Mouse (Mus musculus) kidney, embryonic 14.5 days (tissue): ENCODE data around the gene Trpv2. TPM values are rescaled to one million over a fixed set of nuclear protein-coding genes. Genes with fewer than 3 reads are reported as not detected.

Experiments
- ATAC-seq: fragments of 200-750 bp; cut with Nextera tagmentation; 2 replicates; pipeline ENCODE4 v1.8.0; 2017; ENCODE audit warnings: moderate number of reproducible peaks, mild to moderate bottlenecking, moderate TSS enrichment, moderate library complexity; ENCODE audit not compliant: low FRiP score, low TSS enrichment
- H3K27ac ChIP-seq: fragments of 300-500 bp; sonication (generic); 2 replicates; pipeline ENCODE4 v1.5.1; 2014; ENCODE audit warnings: low read depth, mild to moderate bottlenecking, low read length, moderate library complexity, mixed read lengths
- H3K27me3 ChIP-seq: fragments of 300-500 bp; sonication (generic); 2 replicates; pipeline ENCODE4 v1.6.1; 2014; ENCODE audit warnings: mild to moderate bottlenecking, low read length; ENCODE audit not compliant: control insufficient read depth, insufficient read depth
- H3K36me3 ChIP-seq: fragments of 300-500 bp; sonication (generic); 2 replicates; pipeline ENCODE4 v1.6.1; 2014; ENCODE audit warnings: low read length, mixed read lengths; ENCODE audit not compliant: control insufficient read depth, insufficient read depth
- H3K4me1 ChIP-seq: fragments of 300-500 bp; sonication (generic); 2 replicates; pipeline ENCODE4 v1.6.1; 2014; ENCODE audit warnings: low read length, mixed read lengths; ENCODE audit not compliant: control insufficient read depth, insufficient read depth
- H3K4me2 ChIP-seq: fragments of 300-500 bp; sonication (generic); replicated peaks from 2 replicates; pipeline ENCODE4 v1.6.1; 2014; ENCODE audit warnings: low read depth, mild to moderate bottlenecking, low read length
- H3K4me3 ChIP-seq: fragments of 300-500 bp; sonication (generic); 2 replicates; pipeline ENCODE4 v1.5.1; 2014; ENCODE audit warnings: mild to moderate bottlenecking, low read length
- H3K9ac ChIP-seq: fragments of 300-500 bp; sonication (generic); 2 replicates; pipeline ENCODE4 v1.6.1; 2014; ENCODE audit warnings: low read depth, mild to moderate bottlenecking, low read length, moderate library complexity
- H3K9me3 ChIP-seq: fragments of 300-500 bp; sonication (generic); 2 replicates; pipeline ENCODE4 v1.6.1; 2016; ENCODE audit warnings: low read length; ENCODE audit not compliant: control insufficient read depth
- WGBS: fragments of 180-500 bp; shearing (Covaris S2); extraction: QIAGEN DNeasy Blood & Tissue Kit; methylation state at CpG from one replicate; pipeline ENCODE4 v1.1.7; 2014; 5-methylcytosine and 5-hydroxymethylcytosine counted together
- polyA plus RNA-seq: library from polyadenylated mRNA; unstranded; fragments of >200 nt; fragmentation: Nextera tagmentation; extraction: Ambion mirVana; gene quantifications from 2 replicates; pipeline ENCODE4 v1.2.1, GENCODE M21; 2014

Trpv2 gene
- polyA plus RNA-seq: 1.2 and 1.4 TPM in 2 replicates

DNA sequence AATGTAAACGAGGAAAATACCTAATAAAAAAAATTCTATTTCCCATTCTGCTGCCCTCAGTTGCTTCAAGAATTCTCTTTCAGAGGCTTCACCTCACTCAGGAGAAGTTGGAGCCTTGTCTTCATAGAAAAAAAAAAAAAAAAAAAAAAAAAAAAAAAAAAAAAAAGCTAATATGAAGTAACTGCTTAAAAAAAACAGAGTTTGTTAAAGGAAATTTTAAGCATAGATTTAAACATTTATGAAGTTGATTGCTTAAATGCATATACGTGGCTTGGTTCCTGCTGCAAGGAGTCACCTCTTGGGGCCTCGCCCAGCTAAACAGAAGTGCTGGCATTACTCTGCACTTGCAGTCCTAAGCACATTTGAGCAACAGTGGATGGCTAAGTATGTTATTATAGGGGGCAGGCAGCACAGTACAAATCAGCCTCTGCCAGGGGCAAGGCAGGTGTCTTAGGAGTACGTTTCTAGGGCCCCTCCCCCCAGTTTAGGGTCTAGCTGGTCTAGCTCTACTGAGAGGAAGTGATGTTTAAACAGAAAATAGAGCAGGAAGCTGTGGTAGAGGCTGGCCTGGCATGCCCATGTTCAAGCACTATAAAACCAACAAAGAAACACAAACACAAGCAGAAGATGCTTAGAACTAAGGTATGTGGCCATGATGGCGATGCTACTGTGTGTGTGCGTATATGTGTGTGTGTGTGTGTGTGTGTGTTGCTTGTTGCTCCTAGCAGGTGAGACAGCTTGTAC is at the start of gene Trpv2:
Trpv2 (plus strand) TSS at position 528 of the 744 bp plus-strand sequence.
- Histone ChIP-seq H3K9me3 (no peaks in the 10 kb centered on the region), H3K4me1 (0 out of 2 replicates have a peak, but pooled peaks cover 3% of the 10 kb centered on the region), H3K36me3 (no peaks in the 10 kb centered on the region), H3K4me2 (peak within 1 kb of the TSS; percentile 99), H3K4me3 (peak within 1 kb of the TSS; percentile 55), H3K27me3 (peaks cover 7% of the 10 kb centered on the region; the same call in 1 of the 2 replicates), H3K9ac (peak within 1 kb of the TSS; percentile 50; the same call in 1 of the 2 replicates), H3K27ac (no peak within 1 kb of the TSS)
- 80% methylated on average over 6 of the region's 6 CpGs for WGBS
- ATAC-seq: no peak

DNA sequence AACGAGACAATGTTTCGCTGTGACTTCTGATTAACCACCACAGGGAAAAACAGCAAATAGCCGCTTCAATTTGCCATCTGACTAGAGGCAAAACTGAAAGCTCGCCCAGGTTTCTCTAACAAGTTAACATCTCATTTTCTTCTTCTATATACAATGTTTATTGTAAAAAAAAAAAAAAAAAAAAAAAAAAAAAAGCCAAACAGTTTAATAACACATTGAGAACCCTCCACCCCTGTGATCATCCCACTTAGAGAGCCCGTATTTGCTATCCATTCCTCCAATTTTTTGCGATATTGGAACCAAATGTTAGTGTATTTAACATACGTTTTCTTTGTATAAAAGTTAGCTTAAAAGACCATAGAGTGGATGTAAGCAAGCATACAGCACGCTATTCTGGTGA is 37.2 kb upstream of the Trpv2 start:
- Histone ChIP-seq H3K9me3 (no peaks in the 10 kb centered on the region), H3K4me2 (no peak overlapping the region), H3K27me3 (no peaks in the 10 kb centered on the region), H3K36me3 (peaks cover 3% of the 10 kb centered on the region; the same call in 1 of the 2 replicates), H3K9ac (no peak overlapping the region), H3K4me3 (no peak overlapping the region), H3K4me1 (no peaks in the 10 kb centered on the region), H3K27ac (no peak overlapping the region)
- 87% methylated on average over 8 of the region's 8 CpGs for WGBS
- ATAC-seq: no peak

DNA sequence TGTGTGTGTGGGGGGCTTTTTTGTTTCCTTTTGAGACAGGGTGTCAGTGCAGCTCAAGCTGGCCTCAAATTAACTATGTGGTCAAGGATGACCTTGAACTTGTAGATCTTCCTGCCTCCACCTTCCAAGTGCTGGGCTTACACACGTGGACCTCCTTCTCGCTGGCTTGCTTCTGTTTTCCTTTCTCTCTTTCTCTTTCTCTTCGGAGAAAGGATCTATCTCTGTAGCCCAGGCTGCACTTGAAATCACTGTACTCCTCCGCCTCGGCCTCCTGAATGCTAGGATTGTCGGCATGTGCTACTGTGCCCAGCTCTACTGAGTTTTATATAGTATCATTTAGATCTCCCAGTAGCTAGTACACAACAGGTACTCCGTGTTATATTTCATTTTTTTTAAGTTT is 36.7 kb upstream of the Trpv2 start:
- no peaks in the 10 kb centered on the region for H3K27me3 ChIP-seq
- H3K4me3 ChIP-seq: no peak overlapping the region
- H3K36me3 ChIP-seq: peaks cover 3% of the 10 kb centered on the region; the same call in 1 of the 2 replicates
- H3K9ac ChIP-seq: no peak overlapping the region
- WGBS: 29% methylated on average over 7 of the region's 7 CpGs
- ATAC-seq: no peak
- H3K4me2 ChIP-seq: peak overlapping the region; percentile 88; the same call in 1 of the 2 replicates
- H3K9me3 ChIP-seq: no peaks in the 10 kb centered on the region
- no peak overlapping the region for H3K27ac ChIP-seq
- no peaks in the 10 kb centered on the region for H3K4me1 ChIP-seq

GRCm38 (mm10) chr11:62538321-62539088 is 35.8 kb upstream of the Trpv2 start:
- H3K27ac ChIP-seq: no peak overlapping the region; the same call in 1 of the 2 replicates
- H3K27me3 ChIP-seq: no peaks in the 10 kb centered on the region
- whole genome bisulfite sequencing: 1% methylated on average over 59 of the region's 73 CpGs
- peak overlapping the region; percentile 88 for H3K4me2 ChIP-seq
- H3K4me3 ChIP-seq: peak overlapping the region; percentile 78
- peak overlapping the region; percentile 90 for H3K9ac ChIP-seq
- H3K36me3 ChIP-seq: no peaks in the 10 kb centered on the region
- ATAC-seq: peak; percentile 69
- H3K4me1 ChIP-seq: no peaks in the 10 kb centered on the region
- H3K9me3 ChIP-seq: no peaks in the 10 kb centered on the region

GRCm38 (mm10) chr11:62539089-62539890 is 35.0 kb upstream of the Trpv2 start, which contains the start of gene Cenpv:
Gene Cenpv, minus strand, starts transcription at chr11:62539261.
- 7% methylated on average over 38 of the region's 57 CpGs for WGBS
- H3K9me3 ChIP-seq: no peaks in the 10 kb centered on the region

DNA sequence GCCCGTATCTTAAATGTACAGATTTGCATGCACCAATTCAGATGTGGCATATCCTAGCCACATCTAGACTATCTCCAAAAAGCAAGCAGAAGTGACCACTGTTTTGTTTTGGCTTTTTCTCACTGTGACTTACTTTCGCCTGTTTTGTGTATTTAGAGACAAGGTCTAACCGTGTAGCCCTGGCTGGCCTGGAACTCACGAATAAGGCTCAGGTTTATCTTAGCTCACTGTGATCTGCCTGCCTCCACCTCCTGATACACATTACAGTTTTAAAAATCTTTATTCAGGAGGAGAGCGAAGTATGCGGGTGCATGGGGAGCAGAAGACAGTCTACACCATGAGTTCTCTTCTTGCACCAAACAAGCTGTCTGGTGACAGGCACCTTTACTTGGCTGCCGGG is 34.1 kb upstream of the Trpv2 start:
- H3K4me1 ChIP-seq: no peaks in the 10 kb centered on the region
- H3K9me3 ChIP-seq: no peaks in the 10 kb centered on the region
- H3K36me3 ChIP-seq: no peaks in the 10 kb centered on the region
- no peak for ATAC-seq
- no peak overlapping the region for H3K4me3 ChIP-seq
- no peak overlapping the region for H3K9ac ChIP-seq
- H3K27me3 ChIP-seq: no peaks in the 10 kb centered on the region
- H3K27ac ChIP-seq: no peak overlapping the region
- no peak overlapping the region for H3K4me2 ChIP-seq
- WGBS: 85% methylated on average over 7 of the region's 7 CpGs

More at GRCm38 (mm10) chr11:62539089-62539890, 35.0 kb upstream of the Trpv2 start, which contains the start of gene Cenpv:
- Histone ChIP-seq H3K27ac (no peak within 1 kb of the TSS; the same call in 1 of the 2 replicates), H3K27me3 (no peaks in the 10 kb centered on the region), H3K9ac (peak within 1 kb of the TSS; percentile 90), H3K4me1 (no peaks in the 10 kb centered on the region), H3K4me3 (peak within 1 kb of the TSS; percentile 78), H3K36me3 (no peaks in the 10 kb centered on the region), H3K4me2 (peak within 1 kb of the TSS; percentile 88)
- peak; percentile 72 for ATAC-seq

DNA sequence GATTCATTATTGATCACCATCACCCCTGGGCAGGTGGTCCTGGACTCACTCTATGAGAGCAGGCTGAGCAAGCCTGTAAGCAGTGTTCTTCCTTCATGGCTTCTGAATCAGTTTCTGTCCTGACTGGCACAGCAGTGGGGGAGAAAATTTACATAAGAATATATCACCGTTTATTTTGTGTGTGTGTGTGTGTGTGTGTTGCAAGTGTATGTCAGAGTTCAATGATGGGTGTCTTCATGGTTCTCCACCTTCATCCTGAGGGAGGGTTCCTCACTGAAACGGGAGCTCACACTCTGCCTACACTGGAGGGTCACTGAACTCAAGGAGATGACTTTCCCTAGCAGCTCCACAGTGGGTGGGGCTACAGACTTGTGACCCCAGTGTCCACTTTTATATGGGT is 33.3 kb upstream of the Trpv2 start:
- H3K4me2 ChIP-seq: no peak overlapping the region
- no peaks in the 10 kb centered on the region for H3K9me3 ChIP-seq
- no peaks in the 10 kb centered on the region for H3K4me1 ChIP-seq
- WGBS: 46% methylated on average over 2 of the region's 2 CpGs
- H3K27ac ChIP-seq: no peak overlapping the region
- no peaks in the 10 kb centered on the region for H3K36me3 ChIP-seq
- no peak overlapping the region for H3K9ac ChIP-seq
- no peak overlapping the region for H3K4me3 ChIP-seq
- H3K27me3 ChIP-seq: no peaks in the 10 kb centered on the region
- ATAC-seq: no peak

DNA sequence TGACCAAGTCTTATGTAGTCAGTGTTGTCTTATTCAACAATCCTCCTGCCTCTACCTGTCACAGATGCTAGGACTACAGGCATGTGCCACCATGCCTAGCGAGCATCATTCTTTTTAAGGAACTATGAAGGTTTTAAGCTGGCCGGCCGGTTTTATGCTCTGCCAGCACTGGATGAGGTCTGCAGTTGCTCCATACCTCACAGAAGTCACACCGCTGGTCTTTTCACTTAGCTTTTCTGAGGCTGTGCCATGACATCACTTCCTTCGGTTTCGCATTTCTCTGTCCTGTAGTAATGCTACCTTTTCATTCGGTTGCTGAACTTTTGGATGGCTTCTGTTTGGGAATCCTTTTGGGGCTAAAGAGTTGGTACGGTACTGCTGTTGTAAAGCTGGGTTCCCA is 32.7 kb upstream of the Trpv2 start:
- Histone ChIP-seq H3K4me3 (no peak overlapping the region), H3K27me3 (no peaks in the 10 kb centered on the region), H3K9ac (no peak overlapping the region), H3K4me2 (no peak overlapping the region), H3K27ac (no peak overlapping the region), H3K9me3 (no peaks in the 10 kb centered on the region), H3K36me3 (no peaks in the 10 kb centered on the region), H3K4me1 (no peaks in the 10 kb centered on the region)
- ATAC-seq: no peak
- 79% methylated on average over 8 of the region's 8 CpGs for WGBS
